Mouse (Mus musculus) neural tube, embryonic 11.5 days (tissue): Measurements from ENCODE around the gene Bche. TPM values are rescaled to one million over a fixed set of nuclear protein-coding genes. Genes with fewer than 3 reads are reported as not detected.
A peak's percentile ranks its signal among the peaks of the same experiment; 100 is the strongest.

ENCODE experiments used
- ATAC-seq: fragments of 200-750 bp; cut with Nextera tagmentation; 2 replicates; pipeline ENCODE4 v1.8.0; 2017; ENCODE audit warnings: moderate number of reproducible peaks, mild to moderate bottlenecking, moderate TSS enrichment, moderate library complexity; ENCODE audit not compliant: insufficient read depth, low FRiP score, low TSS enrichment
- DNase-seq: peaks from one replicate; pipeline ENCODE4 v3.0.0-alpha.2; 2015; ENCODE audit warnings: low spot score
- H3K27ac ChIP-seq: fragments of 300-500 bp; sonication (generic); 2 replicates; pipeline ENCODE4 v1.5.1; 2014; ENCODE audit warnings: low read depth, mild to moderate bottlenecking, low read length
- H3K27me3 ChIP-seq: fragments of 300-500 bp; sonication (generic); 2 replicates; pipeline ENCODE4 v1.6.1; 2014; ENCODE audit warnings: mild to moderate bottlenecking, low read length, mixed read lengths; ENCODE audit not compliant: control insufficient read depth, insufficient read depth
- H3K36me3 ChIP-seq: fragments of 300-500 bp; sonication (generic); 2 replicates; pipeline ENCODE4 v1.6.1; 2014; ENCODE audit warnings: mild to moderate bottlenecking, low read length, moderate library complexity, mixed read lengths; ENCODE audit not compliant: control insufficient read depth, insufficient read depth
- H3K4me1 ChIP-seq: fragments of 300-500 bp; sonication (generic); 2 replicates; pipeline ENCODE4 v1.6.1; 2014; ENCODE audit warnings: low read length, mixed read lengths; ENCODE audit not compliant: control insufficient read depth, insufficient read depth
- H3K4me2 ChIP-seq: fragments of 300-500 bp; sonication (generic); 2 replicates; pipeline ENCODE4 v1.6.1; 2014; ENCODE audit warnings: low read depth, mild to moderate bottlenecking, moderate library complexity
- H3K4me3 ChIP-seq: fragments of 300-500 bp; sonication (generic); 2 replicates; pipeline ENCODE4 v1.5.1; 2014; ENCODE audit warnings: low read depth, low read length
- H3K9ac ChIP-seq: fragments of 300-500 bp; sonication (generic); 2 replicates; pipeline ENCODE4 v1.6.1; 2014; ENCODE audit warnings: mild to moderate bottlenecking, low read length
- H3K9me3 ChIP-seq: fragments of 300-500 bp; sonication (generic); 2 replicates; pipeline ENCODE4 v1.6.1; 2016; ENCODE audit warnings: low read length; ENCODE audit not compliant: control insufficient read depth
- WGBS: fragments of 180-500 bp; shearing (Covaris S2); extraction: QIAGEN DNeasy Blood & Tissue Kit; methylation state at CpG from one replicate; pipeline ENCODE4 v1.1.7; 2014; 5-methylcytosine and 5-hydroxymethylcytosine counted together
- polyA plus RNA-seq: library from polyadenylated mRNA; unstranded; fragments of >200 nt; fragmentation: Nextera tagmentation; extraction: Ambion mirVana; gene quantifications from 2 replicates; pipeline ENCODE4 v1.2.1, GENCODE M21; 2014

The Bche gene
- polyA plus RNA-seq = 6.7 and 7.0 TPM in 2 replicates

GRCm38 (mm10) chr3:73708410-73708714 is at the start of gene Bche:
Gene Bche, minus strand, starts transcription at chr3:73708415.
- Histone ChIP-seq H3K9me3 (no peaks in the 10 kb centered on the region), H3K27me3 (no peaks in the 10 kb centered on the region), H3K4me2 (peak within 1 kb of the TSS; percentile 42), H3K36me3 (no peaks in the 10 kb centered on the region), H3K4me3 (peak within 1 kb of the TSS; percentile 34), H3K9ac (peak within 1 kb of the TSS; percentile 20), H3K27ac (no peak within 1 kb of the TSS), H3K4me1 (no peaks in the 10 kb centered on the region)
- ATAC-seq (no peak), DNase-seq (no peak)
- whole genome bisulfite sequencing = 21% methylated on average over 10 of the region's 10 CpGs

DNA sequence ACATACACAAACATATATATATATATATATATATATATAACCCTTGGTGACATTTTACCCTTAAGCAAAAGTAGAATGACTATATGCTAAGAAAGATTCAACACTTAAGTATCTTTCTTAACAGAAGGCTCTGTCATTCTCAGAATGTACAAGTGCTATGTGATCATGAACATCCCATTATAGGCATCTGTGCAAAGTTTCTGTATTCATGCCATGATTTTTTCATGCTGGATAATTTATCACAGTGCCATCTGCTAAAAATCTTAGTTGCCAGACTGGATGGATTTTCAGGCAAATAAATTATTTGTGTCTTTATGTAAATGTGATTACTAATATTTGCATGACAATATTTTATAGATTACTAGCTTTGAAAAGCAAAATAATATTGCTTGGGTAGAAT is 33.8 kb upstream of the Bche start:
- DNase-seq (no peak), ATAC-seq (no peak)
- no peak overlapping the region for H3K4me3 ChIP-seq
- no peaks in the 10 kb centered on the region for H3K36me3 ChIP-seq
- no peak overlapping the region for H3K4me2 ChIP-seq
- no peaks in the 10 kb centered on the region for H3K9me3 ChIP-seq
- no peak overlapping the region for H3K9ac ChIP-seq
- no peaks in the 10 kb centered on the region for H3K27me3 ChIP-seq
- H3K4me1 ChIP-seq = no peaks in the 10 kb centered on the region
- no peak overlapping the region for H3K27ac ChIP-seq

GRCm38 (mm10) chr3:73731677-73732076 is 23.5 kb upstream of the Bche start:
- peak; percentile 35; the same call in 1 of the 2 replicates for ATAC-seq
- Histone ChIP-seq H3K4me1 (no peaks in the 10 kb centered on the region), H3K9me3 (no peaks in the 10 kb centered on the region), H3K4me2 (no peak overlapping the region), H3K9ac (no peak overlapping the region), H3K36me3 (no peaks in the 10 kb centered on the region), H3K27ac (no peak overlapping the region), H3K27me3 (no peaks in the 10 kb centered on the region), H3K4me3 (no peak overlapping the region)
- no peak for DNase-seq
- WGBS = 49% methylated on average over 2 of the region's 2 CpGs

- Histone ChIP-seq H3K9me3 (no peaks in the 10 kb centered on the region), H3K9ac (no peak overlapping the region), H3K4me3 (no peak overlapping the region), H3K27ac (no peak overlapping the region), H3K27me3 (no peaks in the 10 kb centered on the region), H3K36me3 (no peaks in the 10 kb centered on the region), H3K4me2 (no peak overlapping the region), H3K4me1 (no peaks in the 10 kb centered on the region)
- ATAC-seq = no peak
- 70% methylated on average over 5 of the region's 5 CpGs for WGBS
- no peak for DNase-seq
Observed at GRCm38 (mm10) chr3:73729511-73729910, 21.3 kb upstream of the Bche start.

DNA sequence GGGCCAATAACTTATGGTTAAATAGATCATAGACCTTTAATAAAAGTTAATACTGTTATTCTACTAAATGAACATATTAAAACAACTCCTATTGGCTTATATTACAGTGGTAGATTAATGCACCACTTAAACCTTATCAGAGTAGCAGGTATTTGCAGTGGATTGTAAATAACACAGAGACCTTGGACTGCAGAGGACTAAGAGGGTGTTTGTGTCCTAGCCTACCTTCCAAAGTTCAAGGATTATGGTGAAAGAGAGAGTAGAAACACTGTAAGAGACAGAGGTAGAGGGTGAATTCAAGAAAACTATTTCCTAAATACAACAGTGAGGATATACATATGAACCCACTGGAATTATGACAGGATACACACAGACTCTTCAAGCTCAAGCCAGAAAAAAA is 17.5 kb upstream of the Bche start:
- no peak overlapping the region for H3K9ac ChIP-seq
- H3K4me2 ChIP-seq = no peak overlapping the region
- no peak for ATAC-seq
- H3K27ac ChIP-seq = no peak overlapping the region
- H3K4me1 ChIP-seq = no peaks in the 10 kb centered on the region
- no peaks in the 10 kb centered on the region for H3K36me3 ChIP-seq
- no peak for DNase-seq
- no peaks in the 10 kb centered on the region for H3K27me3 ChIP-seq
- no peak overlapping the region for H3K4me3 ChIP-seq
- H3K9me3 ChIP-seq = no peaks in the 10 kb centered on the region

GRCm38 (mm10) chr3:73724869-73725268 is 16.7 kb upstream of the Bche start:
- ATAC-seq (no peak), DNase-seq (no peak)
- WGBS = 94% methylated on average over 1 of the region's 1 CpGs
- no peak overlapping the region for H3K4me3 ChIP-seq
- H3K9me3 ChIP-seq = no peaks in the 10 kb centered on the region
- H3K27me3 ChIP-seq = no peaks in the 10 kb centered on the region
- H3K27ac ChIP-seq = no peak overlapping the region
- no peak overlapping the region for H3K4me2 ChIP-seq
- no peaks in the 10 kb centered on the region for H3K36me3 ChIP-seq
- H3K9ac ChIP-seq = no peak overlapping the region
- no peaks in the 10 kb centered on the region for H3K4me1 ChIP-seq

GRCm38 (mm10) chr3:73717610-73718284 is 9.5 kb upstream of the Bche start:
- no peak for DNase-seq
- Histone ChIP-seq H3K9ac (no peak overlapping the region), H3K27me3 (no peaks in the 10 kb centered on the region), H3K4me3 (no peak overlapping the region), H3K9me3 (no peaks in the 10 kb centered on the region), H3K4me1 (no peaks in the 10 kb centered on the region), H3K4me2 (no peak overlapping the region), H3K36me3 (no peaks in the 10 kb centered on the region), H3K27ac (no peak overlapping the region)
- ATAC-seq = no peak
- 97% methylated on average over 1 of the region's 1 CpGs for WGBS

GRCm38 (mm10) chr3:73709871-73710270 is 1.7 kb upstream of the Bche start:
- ATAC-seq (no peak), DNase-seq (no peak)
- Histone ChIP-seq H3K4me1 (no peaks in the 10 kb centered on the region), H3K4me3 (no peak overlapping the region), H3K4me2 (no peak overlapping the region), H3K9ac (no peak overlapping the region), H3K27ac (no peak overlapping the region), H3K36me3 (no peaks in the 10 kb centered on the region), H3K9me3 (no peaks in the 10 kb centered on the region), H3K27me3 (no peaks in the 10 kb centered on the region)
- 85% methylated on average over 8 of the region's 8 CpGs for WGBS

DNA sequence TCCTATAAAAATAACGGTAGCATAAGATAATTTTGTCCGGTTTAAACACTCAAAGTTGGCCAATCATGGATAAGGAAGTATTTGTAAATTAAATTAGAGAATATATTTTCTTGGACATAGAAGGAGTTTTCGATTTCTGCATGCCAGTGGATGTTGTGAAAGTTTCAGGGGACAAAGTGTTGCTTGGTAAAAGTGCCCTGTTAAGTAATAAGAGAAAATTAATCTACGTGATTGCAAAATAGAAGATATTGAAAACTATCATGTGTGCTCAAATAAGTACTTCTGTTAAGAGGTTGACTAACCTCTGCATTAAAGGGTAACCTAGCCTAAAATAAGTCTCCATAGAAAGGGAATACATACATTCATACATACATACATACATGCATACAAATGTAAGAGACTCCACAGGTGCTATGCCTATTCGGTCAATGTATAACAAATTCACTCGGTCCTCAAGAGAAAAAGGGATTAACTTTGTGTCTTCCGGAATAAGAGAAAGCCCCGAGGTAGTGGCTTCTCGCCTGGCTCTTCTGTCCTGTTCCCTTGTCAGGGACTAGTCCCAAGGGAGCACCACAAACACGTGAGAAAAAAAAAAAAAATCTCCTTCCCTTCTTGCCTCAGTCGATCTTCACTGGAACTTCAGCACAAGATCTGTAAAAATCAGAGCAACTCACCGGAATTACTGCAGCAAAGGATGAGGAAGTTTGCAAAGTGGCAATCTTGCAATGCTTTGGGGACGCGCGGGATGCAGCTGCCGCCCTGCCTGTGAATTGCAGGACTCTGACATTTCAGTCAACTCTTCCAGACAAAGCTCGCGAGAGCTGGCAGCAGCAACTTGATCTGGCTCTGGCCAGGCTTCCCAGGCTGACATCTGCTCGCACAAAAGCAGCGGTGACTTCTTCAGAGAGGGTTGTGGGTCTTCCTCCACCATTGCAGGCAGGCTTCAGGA is 480 bp downstream of the Bche start:
- 20% methylated on average over 20 of the region's 20 CpGs for WGBS
- DNase-seq = peak; percentile 87
- peak overlapping the region; percentile 42 for H3K4me2 ChIP-seq

More for the DNA sequence above, 480 bp downstream of the Bche start:
- Histone ChIP-seq H3K27me3 (no peaks in the 10 kb centered on the region), H3K9me3 (no peaks in the 10 kb centered on the region), H3K36me3 (no peaks in the 10 kb centered on the region), H3K4me1 (no peaks in the 10 kb centered on the region), H3K9ac (peak overlapping the region; percentile 20), H3K27ac (no peak overlapping the region), H3K4me3 (peak overlapping the region; percentile 34)
- peak; percentile 94 for ATAC-seq
